Mouse (Mus musculus) heart, postnatal 25 days (tissue): ENCODE results near the gene Rhoq. TPM values are rescaled to one million over a fixed set of nuclear protein-coding genes. Genes with fewer than 3 reads are reported as not detected.

ENCODE experiments used
- total RNA-seq, 2 experiments: library from RNA; stranded (reverse); gene quantifications; 2 replicates each; pipeline ENCODE4 v1.2.3; 2021

The Rhoq gene
- total RNA-seq, 2 experiments from 2014 or later, result 140 to 159 TPM

Other genes with a start within 250 kb of the Rhoq start
- 100 to 1,000 TPM; 235 to 266 TPM for gene Epas1, start 209.4 kb upstream of the Rhoq start, total RNA-seq
- gene Tmem247, start 45.7 kb upstream of the Rhoq start, total RNA-seq, result not detected
- gene Atp6v1e2, start 15.2 kb upstream of the Rhoq start, total RNA-seq, result not detected
- gene Pigf, start 62.3 kb downstream of the Rhoq start, total RNA-seq, result 1 to 10 TPM; 4.2 to 4.8 TPM
- gene Cript, start 62.5 kb downstream of the Rhoq start, total RNA-seq, result 10 to 100 TPM; 38.8 to 46.8 TPM
- gene Socs5, start 144.6 kb downstream of the Rhoq start, total RNA-seq, result 10 to 100 TPM; 27.6 to 34.0 TPM